Mouse (Mus musculus): ENCODE measurements around the gene Ppfia1. TPM values are rescaled to one million over a fixed set of nuclear protein-coding genes. Genes with fewer than 3 reads are reported as not detected.

Gene Ppfia1
- polyA plus RNA-seq, 1 experiment from 2014 or later: 33.1 TPM

GRCm38 (mm10) chr7:144521927-144522326, 31.6 kb downstream of the Ppfia1 start:
- H3K27me3 ChIP-seq (replicated peaks; ENCODE audit: control insufficient read depth, insufficient read depth, low read length): no peaks in the 10 kb centered on the region
- no peak for DNase-seq (ENCODE audit: low spot score)
- peaks cover 42% of the 10 kb centered on the region for H3K36me3 ChIP-seq (ENCODE audit: control insufficient read depth, insufficient read depth, low read length)
- H3K4me2 ChIP-seq (ENCODE audit: low read length): no peak overlapping the region
- 0 out of 2 replicates have a peak, but pooled peaks cover 2% of the 10 kb centered on the region for H3K4me1 ChIP-seq (replicated peaks; ENCODE audit: control insufficient read depth, insufficient read depth, low read length)
- 97% methylated on average over 2 of the region's 2 CpGs for WGBS
- H3K4me3 ChIP-seq (ENCODE audit: low read depth, low read length): no peak overlapping the region
- no peak for ATAC-seq (replicated peaks; ENCODE audit: low FRiP score, low TSS enrichment, low read depth)
- no peaks in the 10 kb centered on the region for H3K9me3 ChIP-seq (ENCODE audit: control insufficient read depth, low read length)
- no peak overlapping the region for H3K27ac ChIP-seq (ENCODE audit: low read depth)
- no peak overlapping the region for H3K9ac ChIP-seq (ENCODE audit: low read length)

- H3K27me3 ChIP-seq (replicated peaks; ENCODE audit: control insufficient read depth, insufficient read depth, low read length): no peaks in the 10 kb centered on the region
- 0 out of 2 replicates have a peak, but pooled peaks cover 2% of the 10 kb centered on the region for H3K4me1 ChIP-seq (replicated peaks; ENCODE audit: control insufficient read depth, insufficient read depth, low read length)
- H3K9me3 ChIP-seq (ENCODE audit: control insufficient read depth, low read length): no peaks in the 10 kb centered on the region
- no peak overlapping the region for H3K27ac ChIP-seq (ENCODE audit: low read depth)
- peaks cover 60% of the 10 kb centered on the region for H3K36me3 ChIP-seq (ENCODE audit: control insufficient read depth, insufficient read depth, low read length)
- no peak overlapping the region for H3K9ac ChIP-seq (ENCODE audit: low read length)
- WGBS: 92% methylated on average over 5 of the region's 5 CpGs
- no peak overlapping the region for H3K4me2 ChIP-seq (ENCODE audit: low read length)
- ATAC-seq (replicated peaks; ENCODE audit: low FRiP score, low TSS enrichment, low read depth) (no peak), DNase-seq (ENCODE audit: low spot score) (no peak)
- no peak overlapping the region for H3K4me3 ChIP-seq (ENCODE audit: low read depth, low read length)
These were observed 33.7 kb downstream of the Ppfia1 start for GRCm38 (mm10) chr7:144519852-144520251.

GRCm38 (mm10) chr7:144516711-144517110, 36.8 kb downstream of the Ppfia1 start:
- no peak overlapping the region for H3K9ac ChIP-seq (ENCODE audit: low read length)
- H3K36me3 ChIP-seq (ENCODE audit: control insufficient read depth, insufficient read depth, low read length): peaks cover 91% of the 10 kb centered on the region
- ATAC-seq (replicated peaks; ENCODE audit: low FRiP score, low TSS enrichment, low read depth) (no peak), DNase-seq (ENCODE audit: low spot score) (no peak)
- WGBS: 85% methylated on average over 5 of the region's 5 CpGs
- H3K4me3 ChIP-seq (ENCODE audit: low read depth, low read length): no peak overlapping the region
- no peak overlapping the region for H3K4me2 ChIP-seq (ENCODE audit: low read length)
- no peaks in the 10 kb centered on the region for H3K27me3 ChIP-seq (replicated peaks; ENCODE audit: control insufficient read depth, insufficient read depth, low read length)
- H3K27ac ChIP-seq (ENCODE audit: low read depth): no peak overlapping the region
- no peaks in the 10 kb centered on the region for H3K4me1 ChIP-seq (replicated peaks; ENCODE audit: control insufficient read depth, insufficient read depth, low read length)
- H3K9me3 ChIP-seq (ENCODE audit: control insufficient read depth, low read length): no peaks in the 10 kb centered on the region

- 89% methylated on average over 4 of the region's 4 CpGs for WGBS
- H3K9me3 ChIP-seq (ENCODE audit: control insufficient read depth, low read length): no peaks in the 10 kb centered on the region
- no peak overlapping the region for H3K4me2 ChIP-seq (ENCODE audit: low read length)
- H3K27me3 ChIP-seq (replicated peaks; ENCODE audit: control insufficient read depth, insufficient read depth, low read length): no peaks in the 10 kb centered on the region
- no peaks in the 10 kb centered on the region for H3K4me1 ChIP-seq (replicated peaks; ENCODE audit: control insufficient read depth, insufficient read depth, low read length)
- no peak overlapping the region for H3K9ac ChIP-seq (ENCODE audit: low read length)
- no peak for ATAC-seq (replicated peaks; ENCODE audit: low FRiP score, low TSS enrichment, low read depth)
- no peak overlapping the region for H3K27ac ChIP-seq (ENCODE audit: low read depth)
- no peak overlapping the region for H3K4me3 ChIP-seq (ENCODE audit: low read depth, low read length)
- H3K36me3 ChIP-seq (ENCODE audit: control insufficient read depth, insufficient read depth, low read length): peaks cover 99% of the 10 kb centered on the region
- no peak for DNase-seq (ENCODE audit: low spot score)
These were observed 44.4 kb downstream of the Ppfia1 start for GRCm38 (mm10) chr7:144509090-144509489.

- H3K9me3 ChIP-seq (ENCODE audit: control insufficient read depth, low read length): no peaks in the 10 kb centered on the region
- no peak overlapping the region for H3K27ac ChIP-seq (ENCODE audit: low read depth)
- ATAC-seq (replicated peaks; ENCODE audit: low FRiP score, low TSS enrichment, low read depth) (no peak), DNase-seq (ENCODE audit: low spot score) (no peak)
- H3K9ac ChIP-seq (ENCODE audit: low read length): no peak overlapping the region
- no peak overlapping the region for H3K4me2 ChIP-seq (ENCODE audit: low read length)
- H3K4me3 ChIP-seq (ENCODE audit: low read depth, low read length): no peak overlapping the region
- WGBS: 100% methylated on average over 1 of the region's 1 CpGs
- H3K27me3 ChIP-seq (replicated peaks; ENCODE audit: control insufficient read depth, insufficient read depth, low read length): no peaks in the 10 kb centered on the region
- H3K36me3 ChIP-seq (ENCODE audit: control insufficient read depth, insufficient read depth, low read length): peaks cover 99% of the 10 kb centered on the region
- no peaks in the 10 kb centered on the region for H3K4me1 ChIP-seq (replicated peaks; ENCODE audit: control insufficient read depth, insufficient read depth, low read length)
These were observed 46.7 kb downstream of the Ppfia1 start for GRCm38 (mm10) chr7:144506807-144507206.

- Histone ChIP-seq H3K4me3 (ENCODE audit: low read depth, low read length) (no peak overlapping the region), H3K36me3 (ENCODE audit: control insufficient read depth, insufficient read depth, low read length) (peaks cover 94% of the 10 kb centered on the region), H3K4me2 (ENCODE audit: low read length) (no peak overlapping the region), H3K9me3 (ENCODE audit: control insufficient read depth, low read length) (no peaks in the 10 kb centered on the region), H3K27me3 (replicated peaks; ENCODE audit: control insufficient read depth, insufficient read depth, low read length) (no peaks in the 10 kb centered on the region), H3K4me1 (replicated peaks; ENCODE audit: control insufficient read depth, insufficient read depth, low read length) (no peaks in the 10 kb centered on the region), H3K27ac (ENCODE audit: low read depth) (no peak overlapping the region), H3K9ac (ENCODE audit: low read length) (no peak overlapping the region)
- 77% methylated on average over 4 of the region's 4 CpGs for WGBS
- DNase-seq (ENCODE audit: low spot score) (no peak), ATAC-seq (replicated peaks; ENCODE audit: low FRiP score, low TSS enrichment, low read depth) (no peak)
These were observed 49.6 kb downstream of the Ppfia1 start for GRCm38 (mm10) chr7:144503959-144504358.

- H3K9ac ChIP-seq (ENCODE audit: low read length): no peak overlapping the region
- no peaks in the 10 kb centered on the region for H3K9me3 ChIP-seq (ENCODE audit: control insufficient read depth, low read length)
- no peaks in the 10 kb centered on the region for H3K27me3 ChIP-seq (replicated peaks; ENCODE audit: control insufficient read depth, insufficient read depth, low read length)
- H3K4me3 ChIP-seq (ENCODE audit: low read depth, low read length): no peak overlapping the region
- H3K4me2 ChIP-seq (ENCODE audit: low read length): no peak overlapping the region
- peaks cover 85% of the 10 kb centered on the region for H3K36me3 ChIP-seq (ENCODE audit: control insufficient read depth, insufficient read depth, low read length)
- ATAC-seq (replicated peaks; ENCODE audit: low FRiP score, low TSS enrichment, low read depth): no peak
- no peak overlapping the region for H3K27ac ChIP-seq (ENCODE audit: low read depth)
- 83% methylated on average over 1 of the region's 1 CpGs for WGBS
- no peaks in the 10 kb centered on the region for H3K4me1 ChIP-seq (replicated peaks; ENCODE audit: control insufficient read depth, insufficient read depth, low read length)
- DNase-seq (ENCODE audit: low spot score): no peak
These were observed 60.6 kb downstream of the Ppfia1 start for GRCm38 (mm10) chr7:144492931-144493330.

GRCm38 (mm10) chr7:144490201-144490873, 63.2 kb downstream of the Ppfia1 start:
- Histone ChIP-seq H3K36me3 (ENCODE audit: control insufficient read depth, insufficient read depth, low read length) (peaks cover 78% of the 10 kb centered on the region), H3K4me3 (ENCODE audit: low read depth, low read length) (no peak overlapping the region), H3K27me3 (replicated peaks; ENCODE audit: control insufficient read depth, insufficient read depth, low read length) (no peaks in the 10 kb centered on the region), H3K9me3 (ENCODE audit: control insufficient read depth, low read length) (no peaks in the 10 kb centered on the region), H3K9ac (ENCODE audit: low read length) (no peak overlapping the region), H3K4me1 (replicated peaks; ENCODE audit: control insufficient read depth, insufficient read depth, low read length) (no peaks in the 10 kb centered on the region), H3K4me2 (ENCODE audit: low read length) (no peak overlapping the region), H3K27ac (ENCODE audit: low read depth) (no peak overlapping the region)
- DNase-seq (ENCODE audit: low spot score) (no peak), ATAC-seq (replicated peaks; ENCODE audit: low FRiP score, low TSS enrichment, low read depth) (no peak)
- WGBS: 84% methylated on average over 8 of the region's 8 CpGs

GRCm38 (mm10) chr7:144489067-144489774, 64.3 kb downstream of the Ppfia1 start:
- Histone ChIP-seq H3K27me3 (replicated peaks; ENCODE audit: control insufficient read depth, insufficient read depth, low read length) (no peaks in the 10 kb centered on the region), H3K9ac (ENCODE audit: low read length) (no peak overlapping the region), H3K9me3 (ENCODE audit: control insufficient read depth, low read length) (no peaks in the 10 kb centered on the region), H3K27ac (ENCODE audit: low read depth) (no peak overlapping the region), H3K36me3 (ENCODE audit: control insufficient read depth, insufficient read depth, low read length) (peaks cover 83% of the 10 kb centered on the region), H3K4me3 (ENCODE audit: low read depth, low read length) (no peak overlapping the region), H3K4me2 (ENCODE audit: low read length) (no peak overlapping the region), H3K4me1 (replicated peaks; ENCODE audit: control insufficient read depth, insufficient read depth, low read length) (no peaks in the 10 kb centered on the region)
- WGBS: 87% methylated on average over 6 of the region's 6 CpGs
- ATAC-seq (replicated peaks; ENCODE audit: low FRiP score, low TSS enrichment, low read depth) (no peak), DNase-seq (ENCODE audit: low spot score) (no peak)
